Mouse (Mus musculus) heart, embryonic 14.5 days (tissue): Measurements from ENCODE around the gene Irx5. TPM values are rescaled to one million over a fixed set of nuclear protein-coding genes. Genes with fewer than 3 reads are reported as not detected.

Experiments used
- ATAC-seq: fragments of 200-750 bp; cut with Nextera tagmentation; 2 replicates; pipeline ENCODE4 v1.8.0; 2017; ENCODE audit warnings: low read depth, moderate TSS enrichment; ENCODE audit not compliant: insufficient number of reproducible peaks, insufficient read depth, low FRiP score
- H3K27ac ChIP-seq, 2 experiments: fragments of 200-500 bp in 1 of 2; fragments of 300-500 bp in 1 of 2; sonication (generic) in 1 of 2; replicated peaks in 1 of 2; 2 replicates each; pipeline ENCODE4 v1.5.1; 2012 to 2014; ENCODE audit warnings: low read depth in 2 of 2, low read length in 2 of 2, control low read depth in 1 of 2, mild to moderate bottlenecking in 1 of 2, mixed read lengths in 1 of 2; ENCODE audit not compliant: control insufficient read depth in 1 of 2, insufficient read depth in 1 of 2
- H3K27me3 ChIP-seq: fragments of 300-500 bp; sonication (generic); 2 replicates; pipeline ENCODE4 v1.6.1; 2014; ENCODE audit warnings: mild to moderate bottlenecking, low read length, control low read depth; ENCODE audit not compliant: control insufficient read depth, insufficient read depth
- H3K36me3 ChIP-seq: fragments of 300-500 bp; sonication (generic); 2 replicates; pipeline ENCODE4 v1.6.1; 2014; ENCODE audit warnings: mild to moderate bottlenecking, control low read depth, low read length, mixed read lengths; ENCODE audit not compliant: control insufficient read depth, insufficient read depth
- H3K4me1 ChIP-seq, 2 experiments: fragments of 200-500 bp in 1 of 2; fragments of 300-500 bp in 1 of 2; sonication (generic) in 1 of 2; 2 replicates each; pipeline ENCODE4 v1.6.1; 2012 to 2014; ENCODE audit warnings: low read length in 2 of 2, control low read depth in 1 of 2, mixed read lengths in 1 of 2; ENCODE audit not compliant: control insufficient read depth in 2 of 2, insufficient read depth in 2 of 2
- H3K4me2 ChIP-seq: fragments of 300-500 bp; sonication (generic); 2 replicates; pipeline ENCODE4 v1.6.1; 2014; ENCODE audit warnings: mild to moderate bottlenecking, low read length
- H3K4me3 ChIP-seq, 2 experiments: fragments of 200-500 bp in 1 of 2; fragments of 300-500 bp in 1 of 2; sonication (generic) in 1 of 2; 2 replicates each; pipeline ENCODE4 v1.5.1; 2012 to 2014; ENCODE audit warnings: low read length in 2 of 2, mild to moderate bottlenecking in 2 of 2, control low read depth in 1 of 2, low read depth in 1 of 2, moderate library complexity in 1 of 2; ENCODE audit not compliant: control insufficient read depth in 1 of 2, insufficient read depth in 1 of 2
- H3K9ac ChIP-seq: fragments of 300-500 bp; sonication (generic); 2 replicates; pipeline ENCODE4 v1.6.1; 2014; ENCODE audit warnings: mild to moderate bottlenecking, low read length
- H3K9me3 ChIP-seq: fragments of 300-500 bp; sonication (generic); 2 replicates; pipeline ENCODE4 v1.6.1; 2016; ENCODE audit warnings: low read length, control low read depth; ENCODE audit not compliant: control insufficient read depth
- WGBS: fragments of 180-500 bp; shearing (Covaris S2); extraction: QIAGEN DNeasy Blood & Tissue Kit; methylation state at CpG from one replicate; pipeline ENCODE4 v1.1.7; 2014; 5-methylcytosine and 5-hydroxymethylcytosine counted together
- polyA plus RNA-seq: library from polyadenylated mRNA; unstranded; fragments of >200 nt; fragmentation: Nextera tagmentation; extraction: Ambion mirVana; gene quantifications from 2 replicates; pipeline ENCODE4 v1.2.1, GENCODE M21; 2014

Gene Irx5
- polyA plus RNA-seq, 1 experiment from 2014 or later: 11.5 TPM

GRCm38 (mm10) chr8:92365944-92366735 is 8.7 kb downstream of the Irx5 start:
- Histone ChIP-seq H3K27me3 (peaks cover 73% of the 10 kb centered on the region), H3K4me2 (peak overlapping the region; percentile 59; the same call in 1 of the 2 replicates)

GRCm38 (mm10) chr8:92366736-92367267 is 9.4 kb downstream of the Irx5 start:
- 0 out of 2 replicates have a peak overlapping the region, but pooled peaks have one; percentile 12 for H3K4me2 ChIP-seq
- H3K27ac ChIP-seq: no peak overlapping the region
- H3K9me3 ChIP-seq: no peaks in the 10 kb centered on the region
- no peak for ATAC-seq
- H3K4me3 ChIP-seq: no peak overlapping the region
- H3K4me1 ChIP-seq: peaks cover 0 to 12% of the 10 kb centered on the region in 2 experiments
- peaks cover 68% of the 10 kb centered on the region for H3K27me3 ChIP-seq
- WGBS: 22% methylated on average over 20 of the region's 20 CpGs
- no peaks in the 10 kb centered on the region for H3K36me3 ChIP-seq
- no peak overlapping the region for H3K9ac ChIP-seq

More at GRCm38 (mm10) chr8:92365944-92366735, 8.7 kb downstream of the Irx5 start:
- WGBS: 23% methylated on average over 26 of the region's 26 CpGs
- H3K4me3 ChIP-seq: 0 out of 4 replicates have a peak overlapping the region, but pooled peaks of 1 of the 2 experiments have one; percentile 11
- no peaks in the 10 kb centered on the region for H3K9me3 ChIP-seq
- peaks cover 0 to 12% of the 10 kb centered on the region in 2 experiments for H3K4me1 ChIP-seq
- H3K36me3 ChIP-seq: no peaks in the 10 kb centered on the region
- no peak overlapping the region for H3K27ac ChIP-seq
- no peak overlapping the region for H3K9ac ChIP-seq
- ATAC-seq: no peak

DNA sequence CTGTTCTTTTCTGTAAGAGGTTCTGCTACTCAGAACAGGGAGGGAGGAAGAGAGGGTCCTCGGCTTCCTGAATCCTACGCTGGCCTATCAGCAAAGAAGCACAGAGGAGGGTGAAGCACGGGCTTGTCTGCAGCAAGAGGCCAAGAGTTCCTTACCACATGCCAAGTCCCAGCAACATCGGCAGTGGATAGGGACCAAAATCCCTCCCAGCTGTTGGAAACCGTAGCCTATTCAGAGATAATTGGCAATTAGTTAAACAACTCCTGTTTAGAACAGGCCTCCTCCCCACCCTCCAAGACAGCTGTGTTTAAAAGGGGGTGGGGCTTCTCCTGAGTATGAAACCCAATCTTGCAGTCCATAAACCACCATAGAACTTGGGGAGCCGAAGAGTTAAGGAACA is 22.1 kb downstream of the Irx5 start:
- Histone ChIP-seq H3K4me2 (no peak overlapping the region), H3K4me1 (no peaks in the 10 kb centered on the region), H3K27me3 (peaks cover 5% of the 10 kb centered on the region; the same call in 1 of the 2 replicates), H3K27ac (no peak overlapping the region), H3K4me3 (no peak overlapping the region), H3K36me3 (no peaks in the 10 kb centered on the region), H3K9me3 (no peaks in the 10 kb centered on the region), H3K9ac (no peak overlapping the region)
- 28% methylated on average over 6 of the region's 6 CpGs for WGBS
- ATAC-seq: no peak

GRCm38 (mm10) chr8:92380571-92380970 is 23.1 kb downstream of the Irx5 start:
- no peak for ATAC-seq
- WGBS: 46% methylated on average over 2 of the region's 2 CpGs

DNA sequence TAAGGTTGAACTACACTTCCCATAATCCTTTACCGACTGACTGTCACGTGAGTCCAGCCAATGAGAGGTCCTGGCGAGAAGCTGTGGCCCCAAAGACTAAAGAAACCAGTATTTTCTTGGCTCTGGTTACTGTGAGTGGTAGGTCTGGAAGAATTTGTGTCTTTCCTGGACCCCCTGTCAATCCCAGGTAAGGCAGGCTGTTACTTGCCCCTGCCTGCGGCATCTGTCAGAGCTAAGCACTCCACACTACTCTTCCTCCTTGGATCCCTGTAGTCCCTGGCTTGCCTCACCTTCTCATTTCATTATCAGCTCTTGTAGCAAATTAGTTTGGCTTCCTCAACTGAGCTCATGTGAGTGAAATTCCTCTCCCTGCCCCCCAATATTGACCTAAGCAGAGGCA is 30.5 kb downstream of the Irx5 start:
- ATAC-seq: no peak
- Histone ChIP-seq H3K4me1 (no peaks in the 10 kb centered on the region), H3K4me2 (no peak overlapping the region), H3K9ac (no peak overlapping the region), H3K27me3 (no peaks in the 10 kb centered on the region), H3K4me3 (no peak overlapping the region), H3K9me3 (no peaks in the 10 kb centered on the region), H3K27ac (no peak overlapping the region), H3K36me3 (no peaks in the 10 kb centered on the region)
- 77% methylated on average over 4 of the region's 4 CpGs for WGBS

More at GRCm38 (mm10) chr8:92380571-92380970, 23.1 kb downstream of the Irx5 start:
- Histone ChIP-seq H3K9ac (no peak overlapping the region), H3K4me1 (no peaks in the 10 kb centered on the region), H3K36me3 (no peaks in the 10 kb centered on the region), H3K9me3 (no peaks in the 10 kb centered on the region), H3K27me3 (no peaks in the 10 kb centered on the region; the same call in 1 of the 2 replicates), H3K4me3 (no peak overlapping the region), H3K27ac (no peak overlapping the region), H3K4me2 (no peak overlapping the region)

- Histone ChIP-seq H3K9ac (no peak overlapping the region), H3K4me3 (no peak overlapping the region), H3K4me1 (no peaks in the 10 kb centered on the region), H3K27ac (no peak overlapping the region), H3K9me3 (no peaks in the 10 kb centered on the region), H3K36me3 (no peaks in the 10 kb centered on the region), H3K27me3 (no peaks in the 10 kb centered on the region), H3K4me2 (no peak overlapping the region)
- ATAC-seq: no peak
- 87% methylated on average over 2 of the region's 2 CpGs for WGBS
Observed at GRCm38 (mm10) chr8:92404218-92404617, 46.8 kb downstream of the Irx5 start.

DNA sequence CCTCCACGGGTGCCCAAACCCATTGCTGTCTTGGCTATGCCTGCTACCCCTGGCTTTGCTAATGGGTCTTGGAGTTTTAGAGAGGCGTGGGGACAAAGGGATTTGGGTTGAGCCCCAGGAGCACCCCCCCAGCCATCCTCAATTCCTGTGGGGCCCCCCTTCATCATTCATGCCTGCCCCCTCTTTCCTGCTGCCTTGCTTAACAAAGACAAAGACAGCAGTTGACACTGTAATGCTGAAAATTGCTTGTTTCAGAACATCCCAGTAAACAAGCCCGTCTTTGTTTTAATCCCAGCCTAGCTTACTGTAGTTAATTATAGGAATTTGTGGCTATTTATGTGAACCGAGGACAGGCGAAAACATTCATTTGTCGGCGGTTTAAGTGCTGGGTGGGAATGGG is 50.7 kb downstream of the Irx5 start:
- no peak for ATAC-seq
- no peaks in the 10 kb centered on the region for H3K36me3 ChIP-seq
- WGBS: 70% methylated on average over 7 of the region's 7 CpGs
- no peaks in the 10 kb centered on the region for H3K27me3 ChIP-seq
- no peak overlapping the region for H3K9ac ChIP-seq
- H3K4me2 ChIP-seq: no peak overlapping the region
- H3K4me3 ChIP-seq: no peak overlapping the region
- H3K9me3 ChIP-seq: no peaks in the 10 kb centered on the region
- no peak overlapping the region for H3K27ac ChIP-seq
- no peaks in the 10 kb centered on the region for H3K4me1 ChIP-seq
